Mouse (Mus musculus) erythroblast, adult 5-6 weeks (primary cell): ENCODE data around the gene Kdm4a. TPM values are rescaled to one million over a fixed set of nuclear protein-coding genes. Genes with fewer than 3 reads are reported as not detected.
A peak's percentile ranks its signal among the peaks of the same experiment; 100 is the strongest.

Experiments
- ATAC-seq: replicated peaks from 2 replicates; pipeline ENCODE4 v1.8.0; 2016; ENCODE audit warnings: moderate number of reproducible peaks, mild to moderate bottlenecking, moderate TSS enrichment, inconsistent platforms; ENCODE audit not compliant: poor library complexity, low FRiP score, severe bottlenecking
- total RNA-seq, 2 experiments: library from RNA; stranded (forward) in 1 of 2; stranded (reverse) in 1 of 2; fragments of 150-400 nt in 1 of 2; fragments of 200-764, 138-1000 nt in 1 of 2; gene quantifications; 2 replicates each; pipeline versions ENCODE4 v1.2.3 to v1.2.4; 2015 to 2017; ENCODE audit warnings: low replicate concordance in 2 of 2

Kdm4a gene
- total RNA-seq, 2 experiments from 2014 or later = 21.5 to 56.9 TPM

GRCm38 (mm10) chr4:118131329-118131728 is 48.5 kb downstream of the Kdm4a start:
- ATAC-seq = no peak

GRCm38 (mm10) chr4:118123030-118123704 is 56.7 kb downstream of the Kdm4a start:
- ATAC-seq = no peak

- no peak for ATAC-seq
These were observed 57.8 kb downstream of the Kdm4a start for GRCm38 (mm10) chr4:118122078-118122477.

GRCm38 (mm10) chr4:118117565-118117964 is 62.3 kb downstream of the Kdm4a start:
- ATAC-seq = no peak

GRCm38 (mm10) chr4:118116098-118116497 is 63.7 kb downstream of the Kdm4a start:
- no peak for ATAC-seq

GRCm38 (mm10) chr4:118115132-118115531 is 64.7 kb downstream of the Kdm4a start:
- peak; percentile 38 for ATAC-seq

GRCm38 (mm10) chr4:118112601-118113000 is 67.2 kb downstream of the Kdm4a start:
- no peak for ATAC-seq

GRCm38 (mm10) chr4:118109649-118110048 is 70.2 kb downstream of the Kdm4a start:
- ATAC-seq = peak; percentile 62

- ATAC-seq = peak; percentile 73
These were observed 71.1 kb downstream of the Kdm4a start for GRCm38 (mm10) chr4:118108779-118109178.

- peak; percentile 89 for ATAC-seq
These were observed 74.4 kb downstream of the Kdm4a start for GRCm38 (mm10) chr4:118105256-118106053.

GRCm38 (mm10) chr4:118103280-118103830 is 76.5 kb downstream of the Kdm4a start:
- no peak for ATAC-seq

GRCm38 (mm10) chr4:118101497-118101896 is 78.3 kb downstream of the Kdm4a start:
- ATAC-seq = no peak

GRCm38 (mm10) chr4:118099637-118100364 is 80.0 kb downstream of the Kdm4a start:
- peak; percentile 64 for ATAC-seq

GRCm38 (mm10) chr4:118098571-118098970 is 81.3 kb downstream of the Kdm4a start:
- ATAC-seq = no peak

- no peak for ATAC-seq
These were observed 83.8 kb downstream of the Kdm4a start for GRCm38 (mm10) chr4:118096069-118096468.

GRCm38 (mm10) chr4:118092784-118093457 is 86.9 kb downstream of the Kdm4a start:
- ATAC-seq = no peak

- no peak; the same call in 1 of the 2 replicates for ATAC-seq
These were observed 89.4 kb downstream of the Kdm4a start for GRCm38 (mm10) chr4:118090449-118090848.

- ATAC-seq = peak; percentile 83
These were observed 89.9 kb downstream of the Kdm4a start for GRCm38 (mm10) chr4:118089939-118090338.

GRCm38 (mm10) chr4:118088771-118089170 is 91.1 kb downstream of the Kdm4a start:
- 0 out of 2 replicates have a peak, but pooled peaks have one; percentile 50 for ATAC-seq
